Mouse (Mus musculus): ENCODE results near the gene Slc29a4. TPM values are rescaled to one million over a fixed set of nuclear protein-coding genes. Genes with fewer than 3 reads are reported as not detected.

Gene Slc29a4
- polyA plus RNA-seq, 1 experiment, result 0.67 TPM

DNA sequence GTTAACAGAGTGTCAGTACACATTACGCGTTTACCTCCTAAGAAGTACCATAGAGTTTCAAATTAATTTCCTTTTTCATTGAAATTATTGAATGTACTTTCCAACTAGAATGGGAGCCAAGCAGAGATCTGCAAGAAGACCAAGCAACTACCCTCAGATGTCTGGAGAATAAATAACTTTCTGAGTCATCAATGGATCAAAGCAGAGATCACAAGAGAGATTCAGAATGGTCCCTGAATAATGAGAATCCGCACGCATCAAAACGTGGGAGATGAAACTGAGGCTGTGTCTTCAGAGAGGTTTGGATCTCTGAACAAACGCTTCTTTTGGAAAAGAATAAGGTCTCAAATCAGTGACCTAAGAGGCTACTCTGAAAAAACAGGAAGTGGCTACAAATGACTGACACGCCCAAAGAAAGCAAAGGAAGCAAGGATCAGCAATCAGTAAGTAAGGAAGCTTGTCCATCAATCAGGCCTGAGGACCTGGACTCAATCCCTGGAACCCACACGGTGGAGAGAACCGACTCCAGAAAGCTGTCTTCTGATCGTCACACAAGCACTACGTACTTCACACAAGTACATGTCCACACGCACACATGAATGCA lies 54.8 kb downstream of the Slc29a4 start:
- Histone ChIP-seq H3K27me3 (ENCODE audit: control insufficient read depth, insufficient read depth, low read length) (no peaks in the 10 kb centered on the region), H3K4me3 (ENCODE audit: control insufficient read depth, low read depth, low read length) (no peak overlapping the region), H3K36me3 (ENCODE audit: control insufficient read depth, insufficient read depth, low read length) (no peaks in the 10 kb centered on the region), H3K27ac (ENCODE audit: control insufficient read depth, insufficient read depth, low read depth, low read length) (no peak overlapping the region), H3K4me1 (ENCODE audit: control insufficient read depth, insufficient read depth, low read length) (no peaks in the 10 kb centered on the region)
- no peak for TF ChIP-seq CTCF (IDR thresholded peaks at IDR 0.05; ENCODE audit: control insufficient read depth, insufficient read depth, insufficient replicate concordance, low read depth, low read length)
- no peak for TF ChIP-seq POLR2A (IDR thresholded peaks at IDR 0.05; ENCODE audit: control insufficient read depth, low read depth, low read length)

DNA sequence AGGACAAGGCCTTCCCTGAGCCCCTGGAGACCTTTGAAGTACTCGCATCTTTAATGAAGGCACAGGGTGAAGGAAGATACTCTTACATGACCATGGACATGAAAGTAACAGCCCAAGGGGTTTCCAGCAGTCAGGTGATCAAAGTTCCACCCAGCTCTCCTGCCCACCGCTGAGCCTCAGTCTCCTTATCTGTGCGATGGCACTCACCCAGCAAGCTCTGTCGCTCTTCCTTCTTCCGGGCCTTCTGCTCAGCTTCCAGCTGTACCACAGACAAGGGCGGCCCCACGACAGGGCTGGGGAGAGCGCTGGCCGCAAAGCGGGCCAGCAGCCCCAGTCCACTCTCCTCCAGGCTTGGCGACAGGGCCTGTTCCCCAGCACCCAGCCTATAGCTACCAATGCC lies 57.9 kb downstream of the Slc29a4 start:
- TF ChIP-seq POLR2A (IDR thresholded peaks at IDR 0.05; ENCODE audit: control insufficient read depth, low read depth, low read length), result no peak
- no peak for TF ChIP-seq CTCF (IDR thresholded peaks at IDR 0.05; ENCODE audit: control insufficient read depth, insufficient read depth, insufficient replicate concordance, low read depth, low read length)
- no peaks in the 10 kb centered on the region for H3K27me3 ChIP-seq (ENCODE audit: control insufficient read depth, insufficient read depth, low read length)
- no peaks in the 10 kb centered on the region for H3K36me3 ChIP-seq (ENCODE audit: control insufficient read depth, insufficient read depth, low read length)
- H3K4me1 ChIP-seq (ENCODE audit: control insufficient read depth, insufficient read depth, low read length), result no peaks in the 10 kb centered on the region
- no peak overlapping the region for H3K4me3 ChIP-seq (ENCODE audit: control insufficient read depth, low read depth, low read length)
- H3K27ac ChIP-seq (ENCODE audit: control insufficient read depth, insufficient read depth, low read depth, low read length), result no peak overlapping the region

DNA sequence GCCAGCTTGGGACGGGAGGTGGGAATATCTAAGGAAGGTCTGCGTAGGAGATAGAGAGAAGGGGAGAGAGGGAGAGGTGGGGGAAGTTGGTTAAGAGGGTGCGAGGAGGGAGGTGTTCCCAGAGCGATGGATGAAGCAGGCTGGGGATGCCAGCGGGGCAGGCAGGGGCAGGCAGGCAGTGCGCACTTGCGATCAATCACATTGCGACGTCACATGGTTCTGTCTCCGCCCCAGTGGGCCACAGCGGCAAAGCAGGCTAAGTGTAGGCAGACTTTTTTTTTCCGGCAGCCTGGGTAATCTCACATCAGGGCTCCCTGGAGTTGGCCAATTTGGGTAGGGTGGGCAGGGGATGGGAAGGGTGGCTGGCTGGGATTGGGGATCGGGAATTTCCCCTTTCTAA lies 59.9 kb downstream of the Slc29a4 start:
- Histone ChIP-seq H3K4me3 (ENCODE audit: control insufficient read depth, low read depth, low read length) (no peak overlapping the region), H3K27ac (ENCODE audit: control insufficient read depth, insufficient read depth, low read depth, low read length) (no peak overlapping the region), H3K27me3 (ENCODE audit: control insufficient read depth, insufficient read depth, low read length) (no peaks in the 10 kb centered on the region), H3K36me3 (ENCODE audit: control insufficient read depth, insufficient read depth, low read length) (no peaks in the 10 kb centered on the region), H3K4me1 (ENCODE audit: control insufficient read depth, insufficient read depth, low read length) (no peaks in the 10 kb centered on the region)
- TF ChIP-seq POLR2A (IDR thresholded peaks at IDR 0.05; ENCODE audit: control insufficient read depth, low read depth, low read length) (no peak), CTCF (IDR thresholded peaks at IDR 0.05; ENCODE audit: control insufficient read depth, insufficient read depth, insufficient replicate concordance, low read depth, low read length) (0 out of 2 replicates have a peak, but pooled peaks have one; percentile 4)

DNA sequence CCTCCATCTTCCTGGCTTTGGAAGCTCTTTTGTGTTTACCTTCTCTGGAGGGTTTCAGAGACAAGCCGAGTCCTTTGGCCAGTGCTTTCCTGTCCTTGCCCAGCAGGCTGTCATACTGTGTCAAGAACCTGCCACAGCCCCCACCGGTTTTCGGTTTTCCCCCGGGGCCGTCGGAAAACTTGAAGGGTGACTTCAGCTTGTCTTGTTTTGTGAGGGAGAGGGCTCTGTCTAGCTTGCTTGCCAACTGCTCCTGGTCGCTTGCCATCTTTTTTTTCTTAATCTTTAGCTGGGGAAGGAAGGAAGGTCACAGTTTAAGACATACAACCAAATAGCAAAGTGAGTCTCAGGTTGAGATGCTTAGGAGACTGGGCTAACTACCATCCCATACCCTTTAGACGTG lies 67.5 kb downstream of the Slc29a4 start:
- Histone ChIP-seq H3K4me3 (ENCODE audit: control insufficient read depth, low read depth, low read length) (no peak overlapping the region), H3K4me1 (ENCODE audit: control insufficient read depth, insufficient read depth, low read length) (peaks cover 7% of the 10 kb centered on the region), H3K36me3 (ENCODE audit: control insufficient read depth, insufficient read depth, low read length) (no peaks in the 10 kb centered on the region), H3K27ac (ENCODE audit: control insufficient read depth, insufficient read depth, low read depth, low read length) (no peak overlapping the region), H3K27me3 (ENCODE audit: control insufficient read depth, insufficient read depth, low read length) (no peaks in the 10 kb centered on the region)
- no peak for TF ChIP-seq POLR2A (IDR thresholded peaks at IDR 0.05; ENCODE audit: control insufficient read depth, low read depth, low read length)
- TF ChIP-seq CTCF (IDR thresholded peaks at IDR 0.05; ENCODE audit: control insufficient read depth, insufficient read depth, insufficient replicate concordance, low read depth, low read length), result no peak

DNA sequence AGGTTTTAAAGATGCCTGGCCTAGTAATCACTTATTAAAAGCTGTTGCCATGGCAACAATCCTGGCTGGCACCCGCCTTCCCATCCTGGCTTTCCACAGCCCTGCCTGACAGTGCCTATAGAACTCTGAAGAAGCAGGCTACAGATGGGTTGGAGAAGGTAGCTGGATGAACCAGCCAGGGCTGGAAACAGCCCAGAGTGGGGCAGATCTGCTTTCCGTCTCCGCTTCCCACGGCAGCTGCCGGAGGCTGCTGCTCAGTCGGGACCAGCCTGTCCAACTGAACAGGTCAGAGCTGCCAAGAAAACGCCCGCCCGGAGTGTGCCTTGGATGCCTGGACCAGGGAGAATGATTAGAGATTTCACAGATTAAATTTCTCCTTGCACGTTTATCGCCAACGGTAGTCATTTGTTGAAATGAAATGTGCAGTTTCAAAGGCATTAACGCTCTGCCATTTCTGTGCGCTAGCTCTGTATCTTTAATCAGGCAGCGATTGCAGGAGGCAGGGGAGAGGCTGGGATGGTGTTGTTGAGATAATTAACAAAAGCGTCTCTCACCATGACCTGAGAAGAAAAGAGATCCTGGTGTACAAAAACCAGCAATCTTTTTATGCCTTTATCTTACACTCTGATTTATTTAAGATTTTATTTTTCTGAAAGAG lies 69.1 kb downstream of the Slc29a4 start:
- TF ChIP-seq CTCF (IDR thresholded peaks at IDR 0.05; ENCODE audit: control insufficient read depth, insufficient read depth, insufficient replicate concordance, low read depth, low read length), result no peak
- no peak for TF ChIP-seq POLR2A (IDR thresholded peaks at IDR 0.05; ENCODE audit: control insufficient read depth, low read depth, low read length)

DNA sequence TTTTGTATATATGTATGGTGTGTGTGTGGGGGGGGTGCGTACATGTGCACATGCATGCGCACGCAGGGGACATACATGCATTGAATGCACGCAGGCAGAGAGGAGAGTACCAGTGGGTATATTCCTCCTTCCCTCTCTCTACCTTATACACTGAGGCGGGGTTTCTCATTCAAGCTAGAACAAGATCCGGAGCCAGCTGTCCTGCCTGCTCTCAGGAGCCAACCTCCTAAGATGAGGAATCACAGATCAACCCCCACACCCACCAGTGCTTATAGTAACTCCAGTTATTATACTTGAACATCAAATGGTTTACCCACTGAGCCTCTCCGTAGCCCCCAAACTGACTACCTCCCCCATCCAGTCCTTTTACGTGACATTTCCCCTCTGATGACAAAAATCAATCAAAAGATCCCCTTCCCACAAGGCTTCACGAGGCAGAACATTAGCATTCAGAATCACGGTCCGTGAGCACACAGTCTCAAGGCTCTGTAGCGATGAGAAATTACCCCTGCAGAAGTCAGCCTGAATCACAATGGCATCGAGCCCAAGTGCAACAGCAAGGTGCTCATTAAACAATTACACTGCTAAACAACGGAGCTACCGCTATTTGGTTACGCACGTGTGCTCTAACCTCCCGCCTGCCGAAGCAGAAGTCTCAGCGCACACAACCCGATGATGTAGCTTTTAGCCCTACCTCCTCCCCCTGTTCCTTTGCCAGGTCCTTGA lies 69.9 kb downstream of the Slc29a4 start:
- Histone ChIP-seq H3K36me3 (ENCODE audit: control insufficient read depth, insufficient read depth, low read length) (no peaks in the 10 kb centered on the region), H3K27ac (ENCODE audit: control insufficient read depth, insufficient read depth, low read depth, low read length) (no peak overlapping the region), H3K4me1 (ENCODE audit: control insufficient read depth, insufficient read depth, low read length) (peaks cover 10% of the 10 kb centered on the region), H3K4me3 (ENCODE audit: control insufficient read depth, low read depth, low read length) (no peak overlapping the region), H3K27me3 (ENCODE audit: control insufficient read depth, insufficient read depth, low read length) (no peaks in the 10 kb centered on the region)
- TF ChIP-seq POLR2A (IDR thresholded peaks at IDR 0.05; ENCODE audit: control insufficient read depth, low read depth, low read length) (no peak), CTCF (IDR thresholded peaks at IDR 0.05; ENCODE audit: control insufficient read depth, insufficient read depth, insufficient replicate concordance, low read depth, low read length) (no peak)

More for the DNA sequence above, 69.1 kb downstream of the Slc29a4 start:
- no peak overlapping the region for H3K4me3 ChIP-seq (ENCODE audit: control insufficient read depth, low read depth, low read length)
- H3K27ac ChIP-seq (ENCODE audit: control insufficient read depth, insufficient read depth, low read depth, low read length), result no peak overlapping the region
- H3K36me3 ChIP-seq (ENCODE audit: control insufficient read depth, insufficient read depth, low read length), result no peaks in the 10 kb centered on the region
- peaks cover 10% of the 10 kb centered on the region for H3K4me1 ChIP-seq (ENCODE audit: control insufficient read depth, insufficient read depth, low read length)
- no peaks in the 10 kb centered on the region for H3K27me3 ChIP-seq (ENCODE audit: control insufficient read depth, insufficient read depth, low read length)

DNA sequence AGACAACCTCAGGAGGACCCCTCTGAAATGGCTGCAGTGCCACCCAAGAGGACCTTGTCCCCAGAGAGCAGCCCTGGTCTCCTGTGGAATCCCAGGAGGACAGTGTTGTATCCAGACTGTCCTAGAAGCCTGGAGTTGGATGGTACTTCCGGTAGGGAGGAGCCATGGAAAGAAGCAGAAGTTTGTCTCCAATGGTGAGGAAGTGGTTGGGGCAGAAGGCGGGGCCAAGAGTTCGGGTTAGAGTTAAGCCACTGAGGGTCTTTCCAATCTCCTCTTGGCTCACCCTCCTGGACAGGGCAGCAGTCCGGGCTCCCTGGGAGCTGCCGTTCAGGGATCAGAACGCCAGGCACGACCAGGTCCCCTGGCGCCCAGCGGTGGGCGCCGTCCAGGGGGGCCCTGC lies 72.0 kb downstream of the Slc29a4 start:
- H3K27ac ChIP-seq (ENCODE audit: control insufficient read depth, insufficient read depth, low read depth, low read length), result no peak overlapping the region
- H3K27me3 ChIP-seq (ENCODE audit: control insufficient read depth, insufficient read depth, low read length), result no peaks in the 10 kb centered on the region
- H3K4me1 ChIP-seq (ENCODE audit: control insufficient read depth, insufficient read depth, low read length), result peaks cover 16% of the 10 kb centered on the region
- no peak for TF ChIP-seq CTCF (IDR thresholded peaks at IDR 0.05; ENCODE audit: control insufficient read depth, insufficient read depth, insufficient replicate concordance, low read depth, low read length)
- TF ChIP-seq POLR2A (IDR thresholded peaks at IDR 0.05; ENCODE audit: control insufficient read depth, low read depth, low read length), result no peak
- peak overlapping the region; percentile 51 for H3K4me3 ChIP-seq (ENCODE audit: control insufficient read depth, low read depth, low read length)
- no peaks in the 10 kb centered on the region for H3K36me3 ChIP-seq (ENCODE audit: control insufficient read depth, insufficient read depth, low read length)
